Mouse (Mus musculus) adrenal gland, postnatal 36 days (tissue): ENCODE measurements around the gene Gpr146. TPM values are rescaled to one million over a fixed set of nuclear protein-coding genes. Genes with fewer than 3 reads are reported as not detected.

ENCODE experiments used
- DNase-seq, 2 experiments: peaks; one replicate each; pipeline ENCODE4 v3.0.0; 2021; ENCODE audit warnings: mixed read lengths in 1 of 2
- total RNA-seq, 2 experiments: library from RNA; stranded (reverse); gene quantifications; 2 replicates each; pipeline ENCODE4 v1.2.3; 2021

Gene Gpr146
- total RNA-seq, 2 experiments from 2014 or later, result 15.2 to 17.9 TPM

GRCm38 (mm10) chr5:139399991-139400390 is 22.5 kb downstream of the Gpr146 start:
- peak; percentile 41 to 45 for DNase-seq

- no peak for DNase-seq
Observed at GRCm38 (mm10) chr5:139402106-139402505, 24.6 kb downstream of the Gpr146 start.

GRCm38 (mm10) chr5:139403692-139404260 is 26.3 kb downstream of the Gpr146 start:
- no peak for DNase-seq

GRCm38 (mm10) chr5:139404801-139405401 is 27.4 kb downstream of the Gpr146 start, which contains the start of gene C130050O18Rik:
TSS of gene C130050O18Rik (plus strand) at chr5:139405280.
- no peak for DNase-seq

- no peak for DNase-seq
Observed at GRCm38 (mm10) chr5:139405478-139405877, 28.0 kb downstream of the Gpr146 start.

- DNase-seq, result no peak
Observed at GRCm38 (mm10) chr5:139405953-139406352, 28.5 kb downstream of the Gpr146 start.

- DNase-seq, result peak; percentile 56 to 66
Observed at GRCm38 (mm10) chr5:139407121-139407885, 29.8 kb downstream of the Gpr146 start.

- DNase-seq, result peak in 1 of 2 experiments; percentile 37
Observed at GRCm38 (mm10) chr5:139408511-139408910, 31.0 kb downstream of the Gpr146 start.

GRCm38 (mm10) chr5:139409412-139409811 is 31.9 kb downstream of the Gpr146 start:
- DNase-seq, result peak; percentile 88 to 91

- DNase-seq, result peak in 1 of 2 experiments; percentile 51
Observed at GRCm38 (mm10) chr5:139410056-139410455, 32.6 kb downstream of the Gpr146 start.

- no peak for DNase-seq
Observed at GRCm38 (mm10) chr5:139411117-139411516, 33.6 kb downstream of the Gpr146 start.

- DNase-seq, result no peak
Observed at GRCm38 (mm10) chr5:139411665-139412314, 34.3 kb downstream of the Gpr146 start.

- no peak for DNase-seq
Observed at GRCm38 (mm10) chr5:139413545-139413944, 36.0 kb downstream of the Gpr146 start.

- DNase-seq, result no peak
Observed at GRCm38 (mm10) chr5:139415001-139415400, 37.5 kb downstream of the Gpr146 start.

GRCm38 (mm10) chr5:139416942-139417341 is 39.4 kb downstream of the Gpr146 start:
- no peak for DNase-seq

- no peak for DNase-seq
Observed at GRCm38 (mm10) chr5:139417480-139417879, 40.0 kb downstream of the Gpr146 start.

- DNase-seq, result no peak
Observed at GRCm38 (mm10) chr5:139418110-139418509, 40.6 kb downstream of the Gpr146 start.

- DNase-seq, result no peak
Observed at GRCm38 (mm10) chr5:139418633-139419032, 41.1 kb downstream of the Gpr146 start.

GRCm38 (mm10) chr5:139423026-139423865 is 45.7 kb downstream of the Gpr146 start, which contains the start of gene Gper1:
TSS of gene Gper1 (plus strand) at chr5:139423151.
- DNase-seq, result peak; percentile 60 to 64

GRCm38 (mm10) chr5:139425198-139425597 is 47.7 kb downstream of the Gpr146 start:
- DNase-seq, result no peak

GRCm38 (mm10) chr5:139427001-139427400 is 49.5 kb downstream of the Gpr146 start:
- DNase-seq, result peak; percentile 38 to 49

GRCm38 (mm10) chr5:139427989-139428388 is 50.5 kb downstream of the Gpr146 start:
- DNase-seq, result no peak
